Mouse (Mus musculus): Measurements from ENCODE around the gene Srsf1. TPM values are rescaled to one million over a fixed set of nuclear protein-coding genes. Genes with fewer than 3 reads are reported as not detected.

Srsf1 gene
- polyA plus RNA-seq, 1 experiment = 52.4 TPM

- H3K36me3 ChIP-seq (ENCODE audit: control insufficient read depth, insufficient read depth, low read length) = no peaks in the 10 kb centered on the region
- H3K4me1 ChIP-seq (ENCODE audit: control insufficient read depth, insufficient read depth, insufficient read length, low read length) = no peaks in the 10 kb centered on the region
- no peak overlapping the region for H3K4me3 ChIP-seq (ENCODE audit: low read depth, low read length)
- TF ChIP-seq POLR2A (IDR thresholded peaks at IDR 0.05; ENCODE audit: low read depth, low read length) = no peak
- no peak for TF ChIP-seq CTCF (IDR thresholded peaks at IDR 0.05; ENCODE audit: extremely low read depth, insufficient read length, insufficient replicate concordance, low read depth, low read length)
- WGBS = 91% methylated on average over 9 of the region's 9 CpGs
- H3K27ac ChIP-seq (ENCODE audit: insufficient read depth, low read depth, low read length) = no peak overlapping the region
- H3K27me3 ChIP-seq (ENCODE audit: control insufficient read depth, insufficient read depth, low read length) = no peaks in the 10 kb centered on the region
These were observed 19.7 kb upstream of the Srsf1 start for GRCm38 (mm10) chr11:88027391-88028035.

GRCm38 (mm10) chr11:88028193-88028684 lies 18.9 kb upstream of the Srsf1 start:
- no peak overlapping the region for H3K27ac ChIP-seq (ENCODE audit: insufficient read depth, low read depth, low read length)
- H3K4me3 ChIP-seq (ENCODE audit: low read depth, low read length) = no peak overlapping the region
- 56% methylated on average over 16 of the region's 16 CpGs for WGBS
- H3K4me1 ChIP-seq (ENCODE audit: control insufficient read depth, insufficient read depth, insufficient read length, low read length) = no peaks in the 10 kb centered on the region
- no peaks in the 10 kb centered on the region for H3K27me3 ChIP-seq (ENCODE audit: control insufficient read depth, insufficient read depth, low read length)
- no peaks in the 10 kb centered on the region for H3K36me3 ChIP-seq (ENCODE audit: control insufficient read depth, insufficient read depth, low read length)
- TF ChIP-seq POLR2A (IDR thresholded peaks at IDR 0.05; ENCODE audit: low read depth, low read length) = no peak
- no peak for TF ChIP-seq CTCF (IDR thresholded peaks at IDR 0.05; ENCODE audit: extremely low read depth, insufficient read length, insufficient replicate concordance, low read depth, low read length)

- 83% methylated on average over 7 of the region's 7 CpGs for WGBS
These were observed 17.0 kb upstream of the Srsf1 start for GRCm38 (mm10) chr11:88030219-88030618.

GRCm38 (mm10) chr11:88030836-88031235 lies 16.3 kb upstream of the Srsf1 start:
- 79% methylated on average over 2 of the region's 2 CpGs for WGBS
- H3K4me3 ChIP-seq (ENCODE audit: low read depth, low read length) = no peak overlapping the region
- TF ChIP-seq CTCF (IDR thresholded peaks at IDR 0.05; ENCODE audit: extremely low read depth, insufficient read length, insufficient replicate concordance, low read depth, low read length) (no peak), POLR2A (IDR thresholded peaks at IDR 0.05; ENCODE audit: low read depth, low read length) (no peak)
- H3K27ac ChIP-seq (ENCODE audit: insufficient read depth, low read depth, low read length) = no peak overlapping the region
- H3K36me3 ChIP-seq (ENCODE audit: control insufficient read depth, insufficient read depth, low read length) = no peaks in the 10 kb centered on the region
- H3K27me3 ChIP-seq (ENCODE audit: control insufficient read depth, insufficient read depth, low read length) = no peaks in the 10 kb centered on the region
- no peaks in the 10 kb centered on the region for H3K4me1 ChIP-seq (ENCODE audit: control insufficient read depth, insufficient read depth, insufficient read length, low read length)

More at GRCm38 (mm10) chr11:88030219-88030618, 17.0 kb upstream of the Srsf1 start:
- Histone ChIP-seq H3K27ac (ENCODE audit: insufficient read depth, low read depth, low read length) (no peak overlapping the region), H3K27me3 (ENCODE audit: control insufficient read depth, insufficient read depth, low read length) (no peaks in the 10 kb centered on the region), H3K4me1 (ENCODE audit: control insufficient read depth, insufficient read depth, insufficient read length, low read length) (no peaks in the 10 kb centered on the region), H3K36me3 (ENCODE audit: control insufficient read depth, insufficient read depth, low read length) (no peaks in the 10 kb centered on the region), H3K4me3 (ENCODE audit: low read depth, low read length) (no peak overlapping the region)
- TF ChIP-seq POLR2A (IDR thresholded peaks at IDR 0.05; ENCODE audit: low read depth, low read length) = no peak
- TF ChIP-seq CTCF (IDR thresholded peaks at IDR 0.05; ENCODE audit: extremely low read depth, insufficient read length, insufficient replicate concordance, low read depth, low read length) = no peak

- Histone ChIP-seq H3K4me1 (ENCODE audit: control insufficient read depth, insufficient read depth, insufficient read length, low read length) (no peaks in the 10 kb centered on the region), H3K27ac (ENCODE audit: insufficient read depth, low read depth, low read length) (no peak overlapping the region), H3K4me3 (ENCODE audit: low read depth, low read length) (no peak overlapping the region), H3K36me3 (ENCODE audit: control insufficient read depth, insufficient read depth, low read length) (no peaks in the 10 kb centered on the region; the same call in 1 of the 2 replicates), H3K27me3 (ENCODE audit: control insufficient read depth, insufficient read depth, low read length) (no peaks in the 10 kb centered on the region)
- 96% methylated on average over 5 of the region's 5 CpGs for WGBS
- TF ChIP-seq POLR2A (IDR thresholded peaks at IDR 0.05; ENCODE audit: low read depth, low read length) = no peak
- TF ChIP-seq CTCF (IDR thresholded peaks at IDR 0.05; ENCODE audit: extremely low read depth, insufficient read length, insufficient replicate concordance, low read depth, low read length) = no peak
These were observed 15.4 kb upstream of the Srsf1 start for GRCm38 (mm10) chr11:88031753-88032152.

GRCm38 (mm10) chr11:88035970-88036369 lies 11.2 kb upstream of the Srsf1 start:
- Histone ChIP-seq H3K4me3 (ENCODE audit: low read depth, low read length) (no peak overlapping the region), H3K4me1 (ENCODE audit: control insufficient read depth, insufficient read depth, insufficient read length, low read length) (no peaks in the 10 kb centered on the region), H3K36me3 (ENCODE audit: control insufficient read depth, insufficient read depth, low read length) (no peaks in the 10 kb centered on the region; the same call in 1 of the 2 replicates), H3K27ac (ENCODE audit: insufficient read depth, low read depth, low read length) (no peak overlapping the region), H3K27me3 (ENCODE audit: control insufficient read depth, insufficient read depth, low read length) (no peaks in the 10 kb centered on the region)
- 76% methylated on average over 7 of the region's 7 CpGs for WGBS
- TF ChIP-seq CTCF (IDR thresholded peaks at IDR 0.05; ENCODE audit: extremely low read depth, insufficient read length, insufficient replicate concordance, low read depth, low read length) = no peak
- no peak for TF ChIP-seq POLR2A (IDR thresholded peaks at IDR 0.05; ENCODE audit: low read depth, low read length)

- no peak overlapping the region for H3K27ac ChIP-seq (ENCODE audit: insufficient read depth, low read depth, low read length)
- no peak overlapping the region for H3K4me3 ChIP-seq (ENCODE audit: low read depth, low read length)
- H3K36me3 ChIP-seq (ENCODE audit: control insufficient read depth, insufficient read depth, low read length) = no peaks in the 10 kb centered on the region; the same call in 1 of the 2 replicates
- H3K27me3 ChIP-seq (ENCODE audit: control insufficient read depth, insufficient read depth, low read length) = no peaks in the 10 kb centered on the region
- no peak for TF ChIP-seq CTCF (IDR thresholded peaks at IDR 0.05; ENCODE audit: extremely low read depth, insufficient read length, insufficient replicate concordance, low read depth, low read length)
- no peak for TF ChIP-seq POLR2A (IDR thresholded peaks at IDR 0.05; ENCODE audit: low read depth, low read length)
- 88% methylated on average over 10 of the region's 10 CpGs for WGBS
- no peaks in the 10 kb centered on the region for H3K4me1 ChIP-seq (ENCODE audit: control insufficient read depth, insufficient read depth, insufficient read length, low read length)
These were observed 10.4 kb upstream of the Srsf1 start for GRCm38 (mm10) chr11:88036761-88037251.

Data from small intestine, adult 2 months (tissue).